Mouse (Mus musculus): ENCODE measurements around the gene Cyp2c70. TPM values are rescaled to one million over a fixed set of nuclear protein-coding genes. Genes with fewer than 3 reads are reported as not detected.

Cyp2c70 gene
- total RNA-seq (2023): not detected in 2 replicates

GRCm38 (mm10) chr19:40187160-40187559 lies at the start of gene Cyp2c70:
Cyp2c70 (minus strand) TSS chr19:40187333.

Other genes with a start within 250 kb of the Cyp2c70 start
- not detected in 2 replicates for gene Cyp2c37, start 194.9 kb downstream of the Cyp2c70 start, total RNA-seq (2023)
- not detected in 2 replicates for gene Cyp2c54, start 113.5 kb downstream of the Cyp2c70 start, total RNA-seq (2023)
- gene Cyp2c50, start 97.6 kb downstream of the Cyp2c70 start, total RNA-seq (2023): not detected in 2 replicates
- gene Pdlim1, start 84.5 kb upstream of the Cyp2c70 start, total RNA-seq (2023): 31.2 and 37.4 TPM in 2 replicates